Mouse (Mus musculus) midbrain, embryonic 14.5 days (tissue): ENCODE results near the gene Olfr338. TPM values are rescaled to one million over a fixed set of nuclear protein-coding genes. Genes with fewer than 3 reads are reported as not detected.
"Not testable (repeated sequence)": the region's sequence is repeated elsewhere in the genome, so short reads cannot be mapped to it uniquely, and the experiment has no call there.

Experiments
- ATAC-seq: fragments of 200-750 bp; cut with Nextera tagmentation; 2 replicates; pipeline ENCODE4 v1.8.0; 2017; ENCODE audit warnings: moderate number of reproducible peaks, moderate library complexity; ENCODE audit not compliant: low FRiP score, low TSS enrichment
- DNase-seq: peaks from one replicate; pipeline ENCODE4 v3.0.0-alpha.2; 2015
- H3K27ac ChIP-seq: fragments of 300-500 bp; sonication (generic); replicated peaks from 2 replicates; pipeline ENCODE4 v1.5.1; 2014; ENCODE audit warnings: mild to moderate bottlenecking, low read depth, low read length, moderate library complexity
- H3K27me3 ChIP-seq: fragments of 300-500 bp; sonication (generic); 2 replicates; pipeline ENCODE4 v1.6.1; 2014; ENCODE audit warnings: low read length, control low read depth, mixed read lengths; ENCODE audit not compliant: control insufficient read depth, insufficient read depth
- H3K36me3 ChIP-seq: fragments of 300-500 bp; sonication (generic); 2 replicates; pipeline ENCODE4 v1.6.1; 2014; ENCODE audit warnings: low read length, control low read depth; ENCODE audit not compliant: control insufficient read depth, insufficient read depth
- H3K4me1 ChIP-seq: fragments of 300-500 bp; sonication (generic); 2 replicates; pipeline ENCODE4 v1.6.1; 2014; ENCODE audit warnings: mild to moderate bottlenecking, antibody characterized with exemption, low read length, control low read depth; ENCODE audit not compliant: control insufficient read depth, insufficient read depth
- H3K4me2 ChIP-seq: fragments of 300-500 bp; sonication (generic); 2 replicates; pipeline ENCODE4 v1.6.1; 2014; ENCODE audit warnings: mild to moderate bottlenecking, low read length, moderate library complexity
- H3K4me3 ChIP-seq: fragments of 300-500 bp; sonication (generic); replicated peaks from 2 replicates; pipeline ENCODE4 v1.5.1; 2014; ENCODE audit warnings: low read depth, low read length
- H3K9ac ChIP-seq: fragments of 300-500 bp; sonication (generic); replicated peaks from 2 replicates; pipeline ENCODE4 v1.6.1; 2014; ENCODE audit warnings: mild to moderate bottlenecking, low read length, moderate library complexity
- H3K9me3 ChIP-seq: fragments of 300-500 bp; sonication (generic); 2 replicates; pipeline ENCODE4 v1.6.1; 2016; ENCODE audit warnings: low read length, control low read depth, mixed read lengths; ENCODE audit not compliant: control insufficient read depth
- WGBS: fragments of 180-500 bp; shearing (Covaris S2); extraction: QIAGEN DNeasy Blood & Tissue Kit; methylation state at CpG from one replicate; pipeline ENCODE4 v1.1.7; 2014; 5-methylcytosine and 5-hydroxymethylcytosine counted together
- polyA plus RNA-seq: library from polyadenylated mRNA; unstranded; fragments of >200 nt; fragmentation: Nextera tagmentation; extraction: Ambion mirVana; gene quantifications from 2 replicates; pipeline ENCODE4 v1.2.1, GENCODE M21; 2014

Olfr338 gene
- not detected in 2 replicates for polyA plus RNA-seq

DNA sequence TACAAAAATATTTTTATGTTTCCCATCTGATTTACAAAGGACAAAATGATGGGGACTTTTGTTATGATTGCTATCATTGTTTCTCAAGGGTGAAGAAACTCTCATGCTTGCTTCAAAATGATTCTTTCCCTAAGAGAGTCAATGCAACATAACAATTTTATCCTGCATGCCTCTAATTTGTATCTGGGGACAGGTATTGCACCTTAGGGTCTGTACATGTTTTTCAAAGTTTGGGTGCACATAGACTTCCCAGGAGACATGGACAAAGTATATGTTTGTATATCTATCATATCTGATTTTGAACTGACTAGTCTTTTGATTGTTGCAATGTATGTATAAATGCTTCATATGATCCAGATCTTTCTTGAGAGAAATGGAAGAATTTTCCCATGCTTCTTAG is at the start of gene Olfr338:
TSS of gene Olfr338 (plus strand) at position 301 of the 400 bp plus-strand sequence.
- Histone ChIP-seq H3K4me1 (no peaks in the 10 kb centered on the region), H3K4me3 (no peak within 1 kb of the TSS), H3K9ac (no peak within 1 kb of the TSS), H3K9me3 (0 out of 2 replicates have a peak, but pooled peaks cover 4% of the 10 kb centered on the region), H3K27ac (no peak within 1 kb of the TSS), H3K36me3 (no peaks in the 10 kb centered on the region), H3K4me2 (no peak within 1 kb of the TSS), H3K27me3 (no peaks in the 10 kb centered on the region)
- ATAC-seq: no peak
- DNase-seq: no peak

- 86% methylated on average over 3 of the region's 3 CpGs for WGBS
Measured at GRCm38 (mm10) chr2:36415174-36415573, 41.9 kb downstream of the Olfr338 start.

DNA sequence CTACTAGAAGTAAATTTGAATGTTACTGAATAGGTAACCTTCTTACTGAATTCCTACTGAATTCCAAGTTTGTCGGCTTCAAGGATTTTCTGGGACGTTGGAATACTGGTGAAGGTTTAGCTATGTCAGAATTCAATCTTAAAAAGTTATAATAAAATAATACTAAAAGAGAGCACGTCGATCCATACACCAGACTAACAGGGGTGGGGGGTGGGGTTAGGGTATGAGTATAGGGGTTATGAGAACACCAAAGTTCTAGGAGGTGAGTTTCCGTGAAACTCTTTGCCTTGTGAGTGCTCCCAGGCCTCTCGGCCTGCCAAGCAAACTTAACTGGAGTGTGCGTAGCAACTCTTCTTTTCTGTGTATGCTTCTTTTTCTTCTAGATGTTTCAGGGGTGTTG is 42.3 kb downstream of the Olfr338 start:
- 87% methylated on average over 7 of the region's 7 CpGs for WGBS

More at GRCm38 (mm10) chr2:36415174-36415573, 41.9 kb downstream of the Olfr338 start:
- not testable (repeated sequence) for H3K36me3 ChIP-seq, H3K4me1 ChIP-seq, H3K9ac ChIP-seq, H3K4me3 ChIP-seq, H3K27ac ChIP-seq, H3K27me3 ChIP-seq, H3K4me2 ChIP-seq, H3K9me3 ChIP-seq, ATAC-seq, DNase-seq

DNA sequence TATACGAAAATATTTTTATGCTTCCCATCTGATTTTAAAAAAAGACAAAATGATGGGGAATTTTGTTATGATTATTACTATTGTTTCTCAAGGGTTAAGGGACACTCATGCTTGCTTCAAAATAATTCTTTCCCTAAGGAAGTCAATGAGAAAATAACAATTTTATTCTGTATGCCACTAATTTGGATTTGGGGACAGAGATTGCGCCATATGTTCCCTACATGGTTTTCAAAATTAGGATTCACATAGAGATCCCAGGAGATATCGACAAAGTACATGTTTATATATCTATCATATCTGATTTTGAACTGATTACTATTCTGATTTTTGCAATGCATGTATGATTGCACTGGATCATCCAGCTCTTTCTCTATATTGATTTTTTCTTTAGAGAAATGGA is 45.3 kb downstream of the Olfr338 start, which contains the start of gene Olfr339:
TSS of gene Olfr339 (plus strand) at position 301 of the 400 bp plus-strand sequence.
- Histone ChIP-seq H3K27ac (no peak within 1 kb of the TSS), H3K4me1 (no peaks in the 10 kb centered on the region), H3K9ac (no peak within 1 kb of the TSS), H3K9me3 (peaks cover 6% of the 10 kb centered on the region; the same call in 1 of the 2 replicates), H3K27me3 (no peaks in the 10 kb centered on the region), H3K4me3 (no peak within 1 kb of the TSS), H3K36me3 (no peaks in the 10 kb centered on the region), H3K4me2 (no peak within 1 kb of the TSS)
- ATAC-seq (no peak), DNase-seq (no peak)
- 89% methylated on average over 3 of the region's 3 CpGs for WGBS

More for the DNA sequence above, 42.3 kb downstream of the Olfr338 start:
- H3K9me3 ChIP-seq, H3K4me1 ChIP-seq, H3K36me3 ChIP-seq, H3K27ac ChIP-seq, H3K27me3 ChIP-seq, H3K9ac ChIP-seq, H3K4me3 ChIP-seq, DNase-seq, H3K4me2 ChIP-seq, ATAC-seq: not testable (repeated sequence)

Other genes with a start within 250 kb of the Olfr338 start
- gene Mrrf, start 237.1 kb upstream of the Olfr338 start, polyA plus RNA-seq: 30.6 and 33.6 TPM in 2 replicates
- gene Rbm18, start 236.7 kb upstream of the Olfr338 start, polyA plus RNA-seq: 151 and 172 TPM in 2 replicates
- gene Ptgs1, start 143.1 kb upstream of the Olfr338 start, polyA plus RNA-seq: 2.2 and 4.3 TPM in 2 replicates
- gene Olfr339, start 45.4 kb downstream of the Olfr338 start, polyA plus RNA-seq: not detected in 2 replicates
- gene Olfr340, start 79.1 kb downstream of the Olfr338 start, polyA plus RNA-seq: not detected in 2 replicates
- gene Olfr341, start 108.9 kb downstream of the Olfr338 start, polyA plus RNA-seq: not detected in 2 replicates
- not detected in 2 replicates for gene Olfr342, start 151.5 kb downstream of the Olfr338 start, polyA plus RNA-seq
- gene Olfr344, start 193.1 kb downstream of the Olfr338 start, polyA plus RNA-seq: not detected in 2 replicates